ENCODE assay signal across 8 mouse cellular contexts in genomic region chr4:109000961-109001360, GRCm38 (mm10). TPM values are rescaled to one million over a fixed set of nuclear protein-coding genes. Genes with fewer than 3 reads are reported as not detected.
DNase-seq lines count a peak whose midpoint lies in the region; ATAC-seq and TF ChIP-seq lines count a peak whose summit lies in the region.

No protein-coding gene starts in this region.

- peak overlapping the region; percentile 93 for H3K27ac ChIP-seq in layer of hippocampus, adult 2 months

- H3K4me3 ChIP-seq in layer of hippocampus, adult 2 months: peak overlapping the region; percentile 96

- intact Hi-C loops in heart, postnatal 25 days (cut with DNase I): no loop called here

- DNase-seq in layer of hippocampus, adult 2 months (ENCODE audit: low spot score in 2 of 2): peak in 1 of 2 experiments; percentile 12
- DNase-seq in layer of hippocampus, postnatal 10 days (ENCODE audit: low spot score in 2 of 2): no peak
- peak; percentile 28 for DNase-seq in c-Kit-positive CD71-positive TER-119-negative erythroid progenitor cells, embryonic 14.5 days (ENCODE audit: low read depth)
- DNase-seq in heart, postnatal 25 days (ENCODE audit: low spot score): peak; percentile 14
- no peak for DNase-seq in adrenal gland, adult (ENCODE audit: inconsistent age in 2 of 2, low spot score in 1 of 2)
- DNase-seq in layer of hippocampus, adult 11-12 months (ENCODE audit: low spot score): no peak
- DNase-seq in adrenal gland, postnatal 10 days: no peak

- peak; percentile 16 for ATAC-seq in megakaryocyte progenitor cell, adult 5-6 weeks (replicated peaks; ENCODE audit: poor library complexity)

- TF ChIP-seq CTCF in layer of hippocampus, adult 2 months (conservative IDR thresholded peaks at IDR 0.05): no peak

RNA-seq across cellular contexts. Expression of gene Nrd1, which starts 0.5 kb away (rescaled TPM):
- total RNA-seq in layer of hippocampus, adult 2 months (2021): 100 to 1,000 TPM; 121 to 130 TPM
- total RNA-seq in layer of hippocampus, postnatal 10 days (2021): 100 to 1,000 TPM; 137 to 141 TPM
- 100 to 1,000 TPM; 108 to 115 TPM for total RNA-seq in heart, postnatal 25 days (2021)
- 122 and 166 TPM in 2 replicates for total RNA-seq in megakaryocyte progenitor cell, adult 5-6 weeks (2015)
- total RNA-seq in megakaryocyte progenitor cell, adult 5-6 weeks (2017): 98.6 and 103 TPM in 2 replicates
- total RNA-seq in adrenal gland, postnatal 10 days (2021): 100 to 1,000 TPM in 1 of 2 experiments, 10 to 100 TPM in 1; 97.2 to 109 TPM

Comparison
In these comparisons a context has a peak if more than half of its experiments do, and no peak if none do; other contexts are left out.
1. DNase-seq: peak in c-Kit-positive CD71-positive TER-119-negative erythroid progenitor cells, embryonic 14.5 days (single experiment) and heart, postnatal 25 days (single experiment); none in layer of hippocampus, postnatal 10 days (0 of 2), adrenal gland, adult (0 of 2), layer of hippocampus, adult 11-12 months (single experiment) and adrenal gland, postnatal 10 days (single experiment).